Mouse (Mus musculus) urinary bladder, postnatal 4 days (tissue): ENCODE data around the gene Il18r1.

Source experiments
- DNase-seq, 2 experiments: peaks; one replicate each; pipeline ENCODE4 v3.0.0; 2021 to 2022; ENCODE audit warnings: low spot score in 2 of 2

The Il18r1 gene

GRCm38 (mm10) chr1:40465477-40466430, at the start of gene Il18r1:
Il18r1 (plus strand) TSS chr1:40465552.
- DNase-seq = peak in 1 of 2 experiments; percentile 22

DNA sequence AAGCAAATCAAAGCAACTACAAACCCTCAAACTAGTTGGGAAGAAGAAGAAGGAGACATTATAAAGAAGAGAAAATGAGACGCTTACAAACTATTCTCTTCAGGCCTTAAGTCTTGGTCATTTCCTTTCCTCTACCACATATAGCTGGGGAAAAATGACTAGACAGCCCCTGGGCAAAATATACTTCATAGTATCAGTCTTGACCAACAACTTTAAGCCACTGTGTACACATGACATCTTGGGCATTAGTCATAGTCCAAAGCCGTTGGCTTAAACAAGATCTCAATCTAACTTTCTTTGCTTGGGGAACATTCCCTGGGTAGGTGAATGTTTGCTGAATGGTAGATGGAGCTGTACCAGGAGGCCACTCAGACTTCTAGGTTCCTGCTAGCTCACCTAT, 48.3 kb upstream of the Il18r1 start:
- no peak for DNase-seq

- DNase-seq = no peak
Measured at GRCm38 (mm10) chr1:40418512-40418911, 46.8 kb upstream of the Il18r1 start.

- DNase-seq = no peak
Measured at GRCm38 (mm10) chr1:40423892-40424291, 41.5 kb upstream of the Il18r1 start.

DNA sequence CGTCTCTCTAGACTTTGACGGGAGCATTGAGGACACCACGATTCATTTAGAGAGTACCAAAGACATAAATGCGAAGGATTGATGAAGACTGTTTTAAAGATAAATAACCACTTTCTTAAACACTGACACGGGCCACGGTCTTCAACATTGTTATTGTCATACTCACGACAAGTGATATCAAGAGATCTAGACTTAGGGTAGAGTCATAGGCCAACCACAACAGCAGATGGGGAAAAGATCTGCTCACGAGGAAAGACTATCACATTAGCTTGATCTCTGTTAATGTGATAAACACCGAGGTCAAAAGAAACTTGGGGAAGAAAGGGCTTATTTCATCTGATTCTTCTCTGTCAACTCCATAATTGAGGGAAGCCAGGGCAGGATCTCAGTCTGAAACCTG, 38.1 kb upstream of the Il18r1 start:
- no peak for DNase-seq

DNA sequence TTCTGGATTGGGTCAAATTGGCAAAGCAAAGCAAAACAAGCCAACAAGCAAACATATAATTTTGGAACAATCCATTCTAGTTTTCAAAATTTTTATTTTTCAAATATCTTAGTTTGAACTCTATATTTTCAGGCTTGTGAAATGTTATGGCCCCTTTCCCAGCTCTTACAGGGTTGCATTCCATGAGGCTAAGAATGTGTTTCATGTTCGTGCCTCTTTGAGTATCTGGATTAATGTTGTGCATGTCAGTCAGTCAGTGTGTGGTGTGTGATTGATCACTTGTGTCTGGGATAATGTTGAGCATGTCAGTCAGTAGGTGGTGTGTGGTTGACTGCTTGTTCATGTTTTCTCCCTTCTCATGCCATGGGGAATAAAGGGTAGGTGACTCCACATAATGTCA, 37.5 kb upstream of the Il18r1 start:
- no peak for DNase-seq

- DNase-seq = peak in 1 of 2 experiments; percentile 1
Measured at GRCm38 (mm10) chr1:40428910-40429675, 36.3 kb upstream of the Il18r1 start, which contains the start of gene Il1rl1. Il1rl1 (plus strand) TSS chr1:40429570.

DNA sequence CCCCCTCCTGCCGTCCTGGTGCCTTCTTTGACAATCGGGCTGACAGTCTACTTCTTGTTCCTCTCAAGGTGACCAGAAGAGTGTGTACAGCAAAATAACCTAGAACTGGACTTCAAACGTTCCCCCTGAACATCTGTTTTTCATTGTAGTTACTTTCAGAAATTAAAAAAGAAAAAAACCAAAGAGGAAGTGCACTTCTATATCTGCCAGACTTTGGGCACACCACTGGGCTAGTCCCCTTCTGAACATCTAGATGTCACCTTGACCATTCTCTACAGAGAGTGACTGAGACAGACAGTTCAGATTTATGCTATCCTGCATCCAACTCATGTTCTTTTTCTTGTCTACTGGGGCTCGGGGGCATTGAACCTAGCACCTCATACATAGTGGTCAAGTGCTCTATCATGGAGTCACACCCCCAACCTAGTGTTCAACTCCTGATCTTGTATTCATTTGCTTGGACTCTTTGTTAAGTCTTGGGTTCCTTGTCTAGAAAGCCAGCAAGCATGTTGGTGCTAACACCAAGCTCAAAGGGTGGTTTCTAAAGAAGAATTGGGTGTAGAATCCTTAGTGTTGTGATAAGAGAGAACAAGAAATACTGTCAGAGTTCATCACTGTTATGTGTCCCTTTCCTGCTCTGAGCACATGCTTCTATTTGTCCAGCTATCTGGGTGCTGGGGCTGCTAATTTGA, 35.1 kb upstream of the Il18r1 start:
- DNase-seq = no peak

DNA sequence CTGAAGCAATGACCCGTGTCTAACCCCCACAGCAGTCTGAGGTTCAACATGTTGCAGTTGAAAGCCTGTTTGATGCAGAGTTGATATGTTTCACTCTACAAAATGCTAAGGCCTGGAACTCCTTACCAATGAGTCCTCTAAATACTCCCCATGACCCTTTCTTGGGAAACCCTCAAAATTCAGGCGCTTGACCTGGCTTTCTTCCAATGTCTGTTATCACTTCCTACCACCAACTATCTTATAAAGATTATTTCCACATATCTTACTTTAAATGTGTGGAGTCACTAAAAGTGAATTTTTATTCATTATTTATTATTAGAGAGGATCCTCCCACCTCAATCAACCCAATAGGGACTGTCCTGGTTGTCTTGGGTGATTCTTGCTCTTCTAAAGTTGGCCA, 33.2 kb upstream of the Il18r1 start:
- no peak for DNase-seq

DNA sequence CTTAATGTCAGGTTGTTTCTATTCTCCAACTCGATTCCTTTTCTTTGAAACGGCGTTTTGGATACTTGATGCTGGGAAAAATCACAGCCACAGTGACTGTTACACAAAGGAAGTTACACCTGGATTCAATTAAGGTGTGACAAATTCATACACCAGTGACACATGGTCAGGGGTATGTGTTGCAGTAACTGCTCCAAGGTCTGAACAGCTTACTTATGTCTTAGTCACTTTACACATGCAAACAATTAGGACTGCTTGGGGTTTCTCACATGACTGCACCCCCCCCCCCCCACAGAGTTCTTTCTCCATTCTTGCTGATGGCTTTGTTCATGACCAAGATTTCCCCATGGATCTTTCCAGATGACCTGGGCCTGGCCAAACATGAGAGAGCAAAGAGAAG, 29.4 kb upstream of the Il18r1 start:
- DNase-seq = no peak

GRCm38 (mm10) chr1:40437340-40437739, 28.0 kb upstream of the Il18r1 start:
- DNase-seq = no peak

GRCm38 (mm10) chr1:40439504-40439903, 25.8 kb upstream of the Il18r1 start:
- no peak for DNase-seq

DNA sequence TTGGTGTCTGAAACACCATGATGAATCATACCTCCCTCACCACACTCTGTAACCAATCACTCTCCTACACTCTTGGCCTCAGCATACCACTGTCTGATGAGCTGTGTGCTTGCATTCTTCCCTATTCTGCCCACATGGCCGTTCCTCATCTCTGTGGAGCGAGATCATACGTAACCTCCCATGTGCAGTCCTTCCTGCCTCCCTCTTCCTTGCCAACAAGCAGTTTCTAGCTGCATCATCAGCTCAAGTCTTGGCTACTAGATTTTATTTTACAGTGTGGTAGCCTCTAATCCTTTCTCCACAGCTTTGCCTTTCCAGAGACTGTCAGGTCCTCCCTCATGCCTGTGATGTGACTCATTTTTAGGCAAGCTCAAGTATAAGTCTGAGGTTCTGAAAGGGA, 20.6 kb upstream of the Il18r1 start:
- DNase-seq = no peak

GRCm38 (mm10) chr1:40467306-40467705, 2.0 kb downstream of the Il18r1 start:
- DNase-seq = no peak

- DNase-seq = no peak
Measured at GRCm38 (mm10) chr1:40468805-40469204, 3.5 kb downstream of the Il18r1 start.

- DNase-seq = no peak
Measured at GRCm38 (mm10) chr1:40469900-40470299, 4.5 kb downstream of the Il18r1 start.

DNA sequence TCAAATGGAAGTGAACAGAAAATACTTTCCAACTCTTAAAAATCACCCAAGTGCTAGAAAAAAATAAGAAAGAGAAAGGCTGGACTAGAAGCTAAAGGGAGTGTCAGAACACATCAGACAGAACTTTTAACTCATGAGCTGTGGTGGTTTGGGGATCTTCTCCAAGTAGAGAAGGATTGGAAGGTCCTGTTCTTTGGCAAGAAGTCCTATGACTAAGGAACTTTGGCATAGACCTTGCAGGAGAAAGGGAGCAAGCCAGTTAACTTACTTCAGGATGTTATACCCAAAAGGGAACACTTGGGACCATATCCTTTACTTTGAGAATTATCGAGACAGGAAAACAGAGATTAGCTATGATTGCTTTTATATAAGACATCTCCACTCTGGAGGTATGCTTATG, 7.0 kb downstream of the Il18r1 start:
- no peak for DNase-seq

GRCm38 (mm10) chr1:40473640-40474039, 8.3 kb downstream of the Il18r1 start:
- DNase-seq = no peak

DNA sequence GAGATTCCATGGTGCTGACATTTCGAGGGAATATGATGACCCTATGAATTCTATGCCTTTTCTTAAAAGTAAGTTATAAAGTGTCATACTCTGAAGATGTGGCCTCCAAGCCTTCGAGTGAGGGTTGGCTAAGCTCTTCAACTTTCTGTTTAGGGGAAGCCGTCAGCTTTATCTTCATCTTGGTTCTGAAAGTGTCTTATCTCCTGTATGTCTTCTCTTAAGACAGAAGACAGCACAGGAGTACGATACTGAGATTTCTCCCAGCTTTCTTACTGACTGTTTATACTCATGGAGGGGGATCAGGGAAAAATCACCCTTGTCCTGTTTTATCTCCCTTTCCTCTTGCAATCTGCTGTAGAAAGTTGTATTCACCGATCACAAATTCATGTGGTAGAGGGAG, 9.0 kb downstream of the Il18r1 start:
- no peak for DNase-seq

DNA sequence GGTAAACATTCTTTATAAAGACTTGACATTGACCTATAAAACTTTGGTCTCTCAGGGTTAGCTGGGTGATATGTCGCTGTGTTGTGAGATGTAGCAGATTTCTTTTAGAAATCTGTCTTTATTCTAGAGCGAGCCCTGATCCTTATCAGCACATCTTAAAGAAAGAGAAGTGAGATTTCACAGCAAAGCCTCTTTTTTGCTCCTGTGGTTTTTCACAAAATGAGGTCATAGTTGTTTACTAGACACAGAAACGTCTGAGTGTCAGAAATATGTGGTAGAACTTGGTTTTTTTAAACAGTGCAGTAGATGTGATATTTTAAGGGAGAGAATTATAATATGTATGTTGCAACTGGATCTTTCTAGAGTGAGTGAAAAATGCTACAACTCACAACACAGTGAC, 10.3 kb downstream of the Il18r1 start:
- no peak for DNase-seq

GRCm38 (mm10) chr1:40476756-40477155, 11.4 kb downstream of the Il18r1 start:
- no peak for DNase-seq

GRCm38 (mm10) chr1:40479505-40479923, 14.2 kb downstream of the Il18r1 start:
- DNase-seq = no peak
